Mouse (Mus musculus) v-Abl transformed pro-B cells (cell line): ENCODE data around the gene Ptn.
"Not testable (repeated sequence)": the region's sequence is repeated elsewhere in the genome, so short reads cannot be mapped to it uniquely, and the experiment has no call there.

Experiments used
- in situ Hi-C, 2 experiments: fragments of 400-800 bp; cut with MboI; formaldehyde crosslinking; loops; one replicate each; pipeline ENCODE4 v1.15.1; 2025; ENCODE audit not compliant: unreplicated experiment in 2 of 2

Ptn gene

GRCm38 (mm10) chr6:36769012-36769411, 41.0 kb downstream of the Ptn start:
- in situ Hi-C loops, result no loop called here

DNA sequence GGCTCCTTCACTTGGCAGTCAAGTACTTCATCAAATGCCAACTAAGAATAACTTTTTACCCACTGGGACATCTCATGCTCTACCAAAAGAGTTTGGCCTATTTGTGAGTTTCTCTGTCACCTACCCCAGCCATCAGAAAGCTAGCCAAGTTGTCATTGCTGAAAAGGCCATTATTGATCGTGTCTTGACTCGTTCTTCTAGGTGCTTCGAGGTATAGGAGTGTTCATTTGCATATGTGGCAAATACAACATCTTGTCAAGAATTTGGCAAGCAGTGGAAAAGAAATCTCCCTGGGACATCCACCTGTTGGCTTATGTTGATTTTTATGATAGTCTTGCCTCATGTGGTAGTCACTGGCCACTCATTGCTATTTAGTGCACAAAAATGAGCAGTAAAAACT, 43.1 kb downstream of the Ptn start:
- in situ Hi-C loops, result no loop called here

- in situ Hi-C loops, result no loop called here
Observed at GRCm38 (mm10) chr6:36755001-36755885, 54.8 kb downstream of the Ptn start.

DNA sequence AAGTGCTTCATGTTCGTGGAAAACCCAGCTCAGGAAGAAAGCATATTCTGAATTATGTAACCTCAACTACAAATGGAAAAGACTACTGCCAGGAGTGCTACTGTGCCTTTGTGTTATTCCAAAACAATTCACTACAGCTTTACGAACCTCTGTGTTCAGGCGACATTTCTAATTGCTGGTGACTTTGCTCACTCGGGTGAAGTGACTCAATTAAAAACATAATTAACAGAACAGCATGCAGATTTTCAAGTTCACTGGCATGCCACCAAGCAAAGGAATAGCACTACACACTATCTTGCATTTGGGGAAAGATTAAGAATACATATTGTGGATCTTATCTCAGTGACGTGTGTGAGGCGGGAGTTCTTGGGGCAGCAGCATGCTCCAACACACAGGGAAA, 57.1 kb downstream of the Ptn start:
- in situ Hi-C loops, result no loop called here

DNA sequence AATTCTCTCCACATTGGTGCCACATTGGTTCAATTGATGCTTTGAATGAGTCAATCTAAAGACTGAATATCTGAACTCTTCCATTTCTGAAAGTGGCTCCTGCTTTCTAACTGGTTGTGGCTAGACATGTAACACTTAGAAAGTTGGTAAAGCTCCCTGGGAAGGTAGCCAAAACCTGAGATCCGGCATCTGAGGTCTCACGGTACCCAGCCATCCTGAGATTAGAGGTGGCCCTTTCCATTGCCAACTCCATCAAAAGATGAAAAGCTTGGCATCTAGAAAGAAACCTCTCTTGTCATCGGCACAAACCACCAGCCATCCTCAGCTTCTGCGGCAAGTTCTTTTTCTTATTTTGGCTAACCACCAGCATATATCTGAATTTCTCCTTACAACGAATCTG, 70.2 kb downstream of the Ptn start:
- in situ Hi-C loops, result no loop called here

GRCm38 (mm10) chr6:36736763-36737162, 73.3 kb downstream of the Ptn start:
- in situ Hi-C loops, result no loop called here

DNA sequence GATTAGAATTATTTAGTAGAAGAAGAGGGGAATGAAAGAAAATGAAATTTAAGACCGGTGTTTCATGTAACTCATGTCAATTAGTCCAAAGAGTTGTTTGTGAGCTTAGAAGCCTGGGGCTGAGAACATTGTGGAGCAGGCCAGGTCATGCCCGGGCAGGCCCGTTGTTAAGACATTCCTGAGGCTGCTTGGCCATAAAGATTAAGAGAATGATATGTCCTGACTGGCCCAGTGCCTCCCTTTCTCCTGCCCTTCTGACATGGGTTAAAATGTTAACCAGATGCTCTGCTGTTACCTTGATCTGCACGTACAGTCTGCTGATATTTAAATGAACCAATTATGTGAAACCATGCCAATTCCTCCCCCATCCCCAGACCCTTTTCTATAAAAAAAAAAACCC, 74.4 kb downstream of the Ptn start:
- in situ Hi-C loops, result not testable (repeated sequence)

- in situ Hi-C loops, result not testable (repeated sequence)
Observed at GRCm38 (mm10) chr6:36729811-36730210, 80.2 kb downstream of the Ptn start.

- in situ Hi-C loops, result no loop called here
Observed at GRCm38 (mm10) chr6:36728079-36728478, 81.9 kb downstream of the Ptn start.

DNA sequence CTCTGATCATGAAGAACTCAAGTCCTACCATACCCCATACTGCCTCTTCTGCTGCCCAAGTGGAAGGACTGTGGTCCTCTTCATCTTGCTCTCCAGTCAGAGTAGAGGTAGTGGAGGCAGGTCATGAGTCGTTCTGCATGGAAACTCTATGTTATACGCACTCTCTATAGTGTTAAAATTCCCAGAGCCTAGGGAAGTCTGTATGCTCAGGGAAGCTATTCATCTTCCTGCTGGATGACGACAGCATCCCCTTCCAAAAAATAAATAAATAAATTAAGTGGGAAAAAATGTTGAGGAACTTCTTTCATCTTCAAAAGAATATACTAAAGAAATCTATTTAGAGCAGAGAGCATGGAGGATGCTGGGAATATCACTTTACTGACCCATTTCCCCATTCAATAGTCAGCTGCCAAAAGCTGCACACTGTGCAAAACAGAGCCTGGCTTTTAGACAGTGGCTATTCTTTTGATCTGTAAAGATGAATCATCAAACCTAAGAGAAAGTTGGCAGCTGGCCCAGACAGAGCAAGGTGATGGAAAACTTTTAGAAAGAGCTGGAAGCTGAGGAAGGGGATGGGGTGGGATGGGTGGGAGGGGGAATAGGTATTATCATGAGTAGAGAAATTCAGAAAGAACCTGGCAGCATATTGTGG, 84.4 kb downstream of the Ptn start:
- in situ Hi-C loops, result no loop called here

DNA sequence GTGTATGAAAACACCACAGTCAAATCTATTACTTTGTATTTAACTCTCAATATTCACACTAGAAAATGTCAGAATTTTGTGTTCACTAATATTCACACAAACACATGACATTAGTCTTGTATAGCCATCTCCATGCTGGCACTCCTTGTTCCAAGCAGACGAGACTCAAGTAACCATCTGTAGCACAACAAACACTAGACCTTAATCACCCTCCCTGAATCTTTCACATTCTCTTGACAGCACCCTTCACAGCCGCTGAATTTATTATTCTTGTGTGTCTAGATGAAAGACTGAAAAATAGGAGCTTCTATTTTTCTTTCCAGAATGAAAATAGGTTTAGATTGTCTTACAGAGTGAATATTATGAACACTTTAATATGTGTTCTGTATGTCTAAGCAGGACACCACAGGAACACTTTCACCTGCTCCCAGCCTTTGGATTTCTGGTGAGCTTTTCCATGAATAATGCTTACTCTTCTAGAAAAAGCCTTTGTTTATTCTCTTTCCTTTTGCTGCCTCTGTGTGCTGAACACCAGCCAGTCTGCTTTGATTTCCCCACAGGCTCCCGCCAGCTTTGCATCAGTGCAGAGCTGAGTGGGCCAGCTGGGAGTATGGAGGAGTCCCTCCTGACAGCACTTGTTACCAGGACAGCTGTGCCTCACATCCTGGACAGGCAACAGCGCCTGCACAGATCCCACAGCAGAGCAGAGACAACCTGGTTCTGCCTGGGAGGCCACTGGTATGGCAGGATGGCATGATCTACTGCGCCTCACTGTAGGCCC, 87.1 kb downstream of the Ptn start:
- in situ Hi-C loops, result no loop called here

GRCm38 (mm10) chr6:36713329-36713728, 96.7 kb downstream of the Ptn start:
- in situ Hi-C loops, result no loop called here

- in situ Hi-C loops, result no loop called here
Observed at GRCm38 (mm10) chr6:36695481-36695880, 114.5 kb downstream of the Ptn start.

DNA sequence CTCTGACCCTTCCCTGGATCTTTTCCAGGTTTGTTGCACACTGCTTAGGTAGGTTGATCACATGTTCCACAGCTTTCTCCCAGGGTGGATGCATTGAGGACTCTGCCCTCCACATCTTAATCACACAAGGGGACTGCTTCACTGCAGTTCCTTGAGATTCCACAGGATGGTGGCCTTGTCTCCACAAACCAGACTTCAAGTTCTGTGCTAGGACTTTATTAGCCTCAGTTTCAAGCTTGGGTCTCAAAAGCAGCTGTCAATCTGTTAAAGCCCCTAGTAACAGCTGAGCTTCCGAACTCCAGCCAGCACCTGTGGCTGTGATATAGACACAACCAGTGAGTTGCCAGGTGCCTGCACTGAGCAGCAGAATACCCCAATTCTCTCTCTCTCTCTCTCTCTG, 118.5 kb downstream of the Ptn start:
- in situ Hi-C loops, result no loop called here

DNA sequence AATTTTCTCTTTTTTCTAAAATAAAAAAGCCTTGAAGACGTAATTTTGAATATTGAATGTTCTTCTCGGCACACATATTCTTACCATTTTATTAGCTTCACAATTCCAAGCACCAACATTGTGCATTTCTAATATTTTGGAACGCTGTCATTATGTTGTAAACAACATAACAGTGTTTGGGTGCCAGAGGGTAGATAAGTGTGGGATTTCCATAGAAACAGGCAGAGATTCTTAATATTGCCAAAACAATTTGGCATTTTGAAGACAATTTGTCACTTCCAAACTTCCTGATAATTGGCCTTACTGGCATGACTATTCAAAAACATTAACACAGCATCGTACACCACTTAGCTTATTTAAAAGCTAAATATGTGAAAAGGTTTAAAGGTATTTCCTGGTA, 119.1 kb downstream of the Ptn start:
- in situ Hi-C loops, result no loop called here

GRCm38 (mm10) chr6:36676710-36677691, 133.0 kb downstream of the Ptn start:
- in situ Hi-C loops, result no loop called here

DNA sequence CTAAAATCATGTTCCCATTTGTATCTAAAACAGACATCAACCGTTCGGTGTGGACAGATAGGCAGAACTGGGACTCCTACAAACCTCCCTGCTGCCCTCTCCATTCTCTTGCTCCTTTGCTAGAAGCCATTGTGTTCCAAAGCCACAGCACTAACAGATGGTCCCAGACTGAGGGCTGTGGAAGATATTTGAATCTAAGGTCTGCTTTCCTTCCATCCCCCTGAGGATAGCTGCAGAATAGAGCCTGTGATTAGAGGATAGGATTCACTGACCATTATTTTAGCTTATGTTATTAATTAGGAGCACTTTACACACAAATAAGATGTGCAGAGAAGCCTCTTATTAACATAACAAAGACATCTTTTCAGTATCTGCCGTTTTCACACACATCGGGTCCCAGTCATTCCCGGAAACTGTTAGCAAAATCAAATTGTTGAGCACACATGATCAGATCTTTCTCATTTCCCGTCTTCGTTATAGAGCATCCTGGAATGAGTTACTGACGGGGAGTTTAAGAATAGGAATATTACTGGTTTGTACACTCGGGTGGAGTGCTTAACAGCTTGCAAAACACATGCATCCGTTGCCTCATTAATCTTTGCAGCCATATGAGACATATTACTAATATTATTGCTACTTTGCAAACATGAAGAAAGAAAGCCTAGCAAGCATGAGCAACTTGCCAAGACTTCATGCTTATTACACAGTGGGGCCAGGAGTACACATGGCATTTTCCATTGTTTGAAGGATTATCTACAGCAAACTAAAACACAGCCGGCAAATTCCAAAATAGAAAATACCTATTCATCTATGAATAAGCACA, 137.4 kb downstream of the Ptn start:
- in situ Hi-C loops, result no loop called here

DNA sequence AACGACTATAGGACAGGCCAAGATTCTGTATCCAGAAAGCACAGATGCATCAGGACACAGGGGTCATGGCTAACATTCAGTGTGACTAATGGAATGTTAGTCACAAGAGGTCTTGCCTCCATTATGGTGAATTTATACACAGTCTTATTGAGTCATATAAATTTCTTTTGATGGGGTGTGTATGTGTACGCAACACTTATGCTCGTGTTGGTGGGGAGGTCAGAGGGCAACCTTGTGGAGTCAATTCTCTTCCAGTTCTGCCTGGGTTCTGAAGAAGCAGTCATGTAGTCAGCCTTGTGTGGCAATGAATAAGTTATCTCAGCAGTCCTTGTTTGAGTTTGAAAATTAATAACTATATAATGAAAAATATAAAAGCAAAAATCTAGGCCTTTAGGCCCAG, 138.7 kb downstream of the Ptn start:
- in situ Hi-C loops, result no loop called here
